Mouse (Mus musculus) kidney, adult 2 months (tissue): ENCODE data around the gene Tsr3. TPM values are rescaled to one million over a fixed set of nuclear protein-coding genes. Genes with fewer than 3 reads are reported as not detected.
"Not testable (repeated sequence)": the region's sequence is repeated elsewhere in the genome, so short reads cannot be mapped to it uniquely, and the experiment has no call there.

Source experiments
- DNase-seq: peaks from one replicate; pipeline ENCODE4 v3.0.0; 2021
- H3K27ac ChIP-seq: fragments of 200-500 bp; 2 replicates; pipeline ENCODE4 v1.5.1; 2012; ENCODE audit warnings: low read depth, low read length, control low read depth, inconsistent platforms; ENCODE audit not compliant: insufficient read depth
- H3K27me3 ChIP-seq: fragments of 200-500 bp; replicated peaks from 2 replicates; pipeline ENCODE4 v1.6.1; 2012; ENCODE audit warnings: mild to moderate bottlenecking, moderate library complexity, low read length, inconsistent platforms; ENCODE audit not compliant: control insufficient read depth, insufficient read depth
- H3K36me3 ChIP-seq: fragments of 200-500 bp; 2 replicates; pipeline ENCODE4 v1.6.1; 2012; ENCODE audit warnings: mild to moderate bottlenecking, moderate library complexity, low read length, inconsistent platforms; ENCODE audit not compliant: control insufficient read depth, insufficient read depth
- H3K4me1 ChIP-seq: fragments of 200-500 bp; 2 replicates; pipeline ENCODE4 v1.6.1; 2011; ENCODE audit warnings: low read length; ENCODE audit not compliant: control insufficient read depth, insufficient read depth
- H3K4me3 ChIP-seq: fragments of 200-500 bp; 2 replicates; pipeline ENCODE4 v1.5.1; 2011; ENCODE audit warnings: mild to moderate bottlenecking, low read depth, low read length, control low read depth; ENCODE audit not compliant: insufficient read depth
- CTCF ChIP-seq: fragments of 200-500 bp; conservative IDR thresholded peaks from 2 replicates; pipeline ENCODE4 v1.5.1; 2011; ENCODE audit warnings: low read depth, mild to moderate bottlenecking, control low read depth, low read length, moderate library complexity, mixed read lengths; ENCODE audit not compliant: insufficient read depth, insufficient read length
- POLR2A ChIP-seq: fragments of 200-500 bp; IDR thresholded peaks from one replicate; pipeline ENCODE4 v1.6.1; 2011; ENCODE audit warnings: low read depth, low read length, control low read depth
- whole genome bisulfite sequencing: fragments of 180-500 bp; shearing (Covaris S2); methylation state at CpG from one replicate; pipeline ENCODE4 v1.1.7; 2018; 5-methylcytosine and 5-hydroxymethylcytosine counted together
- polyA plus RNA-seq: library from polyadenylated mRNA; depleted of rRNA; stranded (reverse); fragments of >200 nt; gene quantifications from 2 replicates; pipeline ENCODE4 v1.2.3, GENCODE M21; 2012

Tsr3 gene
- polyA plus RNA-seq, 1 experiment: 21.6 TPM

DNA sequence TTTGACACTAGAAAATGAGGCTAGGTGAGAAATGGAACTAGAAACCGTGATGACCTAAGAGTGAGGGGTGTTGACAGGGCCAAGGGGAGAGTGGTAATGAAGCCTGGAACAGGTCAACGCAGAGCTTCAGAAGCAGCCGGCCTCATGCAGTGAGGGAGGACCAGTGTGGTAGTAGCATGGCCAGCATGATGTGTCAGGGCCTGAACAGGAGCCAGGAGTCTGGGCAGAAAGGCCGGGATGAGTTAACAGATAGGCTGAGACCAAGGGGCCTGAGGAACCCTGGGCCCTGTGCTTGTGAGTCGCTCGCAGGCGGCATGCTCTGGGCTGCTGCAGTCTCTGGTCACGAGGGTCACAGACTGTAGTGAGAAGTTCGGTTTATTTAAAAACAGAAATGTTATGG is 21.0 kb upstream of the Tsr3 start:
- Histone ChIP-seq H3K4me1 (peaks cover 17% of the 10 kb centered on the region), H3K27ac (no peak overlapping the region), H3K36me3 (0 out of 2 replicates have a peak, but pooled peaks cover 2% of the 10 kb centered on the region), H3K4me3 (no peak overlapping the region), H3K27me3 (no peaks in the 10 kb centered on the region)
- WGBS: 91% methylated on average over 9 of the region's 9 CpGs
- TF ChIP-seq POLR2A (no peak), CTCF (no peak)
- DNase-seq: no peak

DNA sequence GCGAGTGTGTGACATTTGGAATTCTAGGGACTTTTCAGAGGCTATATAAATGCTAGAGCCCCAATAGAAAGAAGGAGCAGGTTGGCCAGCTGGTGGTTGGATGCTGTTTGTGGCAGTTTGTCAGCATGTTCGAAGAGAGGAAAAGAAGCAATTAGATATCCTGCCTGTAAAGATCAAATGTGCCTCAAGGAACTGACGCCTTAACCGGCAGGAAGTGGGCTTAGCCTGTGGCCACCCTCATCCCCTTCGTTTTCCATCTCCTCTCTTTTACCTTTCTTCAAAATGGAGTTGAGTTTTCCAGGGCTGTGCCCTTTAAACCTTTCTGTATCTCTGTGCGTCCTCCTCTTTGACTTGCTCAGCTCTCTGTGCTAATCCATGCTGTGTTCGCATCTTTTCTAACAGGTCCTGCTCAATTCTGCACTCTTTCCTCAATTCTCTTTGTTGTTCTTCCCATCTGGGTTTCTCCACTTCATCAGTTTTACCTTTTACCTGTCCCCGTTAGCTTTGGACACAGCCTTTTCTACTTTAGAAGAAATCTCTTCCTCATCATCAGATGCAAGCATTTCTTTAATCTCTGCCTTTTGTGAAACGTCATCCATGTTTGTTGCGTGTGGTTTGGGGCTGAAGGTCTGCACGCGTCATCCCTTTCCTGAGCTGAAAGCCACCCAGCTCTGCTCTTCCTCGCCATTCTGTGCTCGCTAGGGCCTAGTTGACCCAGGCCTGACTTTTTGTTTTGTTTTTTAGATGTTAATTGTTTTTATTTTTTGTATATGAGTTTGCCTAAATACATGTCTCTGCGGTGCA is 20.3 kb upstream of the Tsr3 start:
- Histone ChIP-seq H3K4me1 (peaks cover 25% of the 10 kb centered on the region), H3K4me3 (no peak overlapping the region), H3K36me3 (0 out of 2 replicates have a peak, but pooled peaks cover 2% of the 10 kb centered on the region), H3K27me3 (no peaks in the 10 kb centered on the region), H3K27ac (no peak overlapping the region)
- WGBS: 93% methylated on average over 15 of the region's 15 CpGs
- DNase-seq: no peak
- TF ChIP-seq CTCF: no peak
- no peak for TF ChIP-seq POLR2A

DNA sequence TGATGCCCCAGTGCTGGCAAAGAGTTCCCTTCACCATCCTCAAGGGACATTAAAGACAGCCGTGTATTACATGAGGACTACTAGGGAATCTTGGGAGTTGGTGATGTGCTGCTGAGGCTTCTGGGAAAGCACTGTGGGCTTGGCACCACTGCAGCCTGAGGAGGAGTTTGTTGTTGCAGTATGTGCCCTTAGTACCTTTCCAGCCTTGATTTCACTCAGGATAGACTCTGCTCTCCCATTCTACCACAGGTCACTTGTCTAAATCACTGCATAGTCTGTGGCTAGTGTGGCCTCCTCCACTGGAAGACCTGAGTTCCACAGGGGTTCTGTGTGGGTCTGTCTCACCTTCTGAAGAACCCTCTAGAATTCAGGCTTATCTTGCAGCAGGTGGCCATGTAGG is 19.2 kb upstream of the Tsr3 start:
- Histone ChIP-seq H3K4me3 (no peak overlapping the region), H3K4me1 (peaks cover 29% of the 10 kb centered on the region), H3K27me3 (no peaks in the 10 kb centered on the region), H3K36me3 (no peaks in the 10 kb centered on the region), H3K27ac (peak overlapping the region; percentile 51; the same call in 1 of the 2 replicates)
- peak; percentile 66 for DNase-seq
- TF ChIP-seq POLR2A: no peak
- no peak for TF ChIP-seq CTCF
- WGBS: 34% methylated on average over 1 of the region's 1 CpGs

DNA sequence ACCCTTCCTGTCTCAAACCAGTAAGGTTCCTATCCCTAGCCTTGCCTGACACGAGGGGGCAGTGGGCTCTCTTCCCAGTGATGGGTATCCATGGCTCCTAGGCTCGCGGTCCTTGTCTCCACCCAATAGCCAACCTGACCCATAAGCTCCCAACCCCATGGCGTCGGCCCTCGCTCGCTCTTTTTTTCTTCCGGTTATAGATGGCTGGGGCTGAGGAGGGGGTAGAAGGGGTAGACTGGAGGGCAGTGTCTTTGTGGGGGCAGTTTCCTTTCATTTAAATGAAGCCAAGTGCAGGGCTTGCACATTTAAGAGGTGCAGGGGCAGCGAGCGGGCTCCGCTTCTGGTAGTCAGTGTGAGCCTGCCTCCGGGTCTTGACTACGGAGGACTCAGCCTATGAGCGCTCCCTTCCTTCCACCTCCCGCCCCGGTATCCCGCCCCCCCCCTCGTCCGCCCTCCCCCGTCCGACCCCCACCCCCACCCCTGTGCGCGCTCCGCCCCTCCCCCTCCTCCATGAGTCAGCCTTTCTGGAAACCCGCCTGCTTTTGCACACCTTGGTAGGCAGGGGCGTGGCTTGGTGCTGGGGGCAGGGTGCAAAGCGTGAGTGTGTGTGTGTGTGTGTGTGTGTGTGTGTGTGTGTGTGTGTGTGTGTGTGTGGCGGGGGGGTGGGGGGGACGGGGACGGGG is 18.0 kb upstream of the Tsr3 start:
- Histone ChIP-seq H3K36me3 (no peaks in the 10 kb centered on the region), H3K27me3 (no peaks in the 10 kb centered on the region), H3K4me1 (peaks cover 29% of the 10 kb centered on the region), H3K27ac (peak overlapping the region; percentile 51), H3K4me3 (peak overlapping the region; percentile 38)
- WGBS: 3% methylated on average over 19 of the region's 30 CpGs
- TF ChIP-seq CTCF: no peak
- DNase-seq: peak; percentile 88

DNA sequence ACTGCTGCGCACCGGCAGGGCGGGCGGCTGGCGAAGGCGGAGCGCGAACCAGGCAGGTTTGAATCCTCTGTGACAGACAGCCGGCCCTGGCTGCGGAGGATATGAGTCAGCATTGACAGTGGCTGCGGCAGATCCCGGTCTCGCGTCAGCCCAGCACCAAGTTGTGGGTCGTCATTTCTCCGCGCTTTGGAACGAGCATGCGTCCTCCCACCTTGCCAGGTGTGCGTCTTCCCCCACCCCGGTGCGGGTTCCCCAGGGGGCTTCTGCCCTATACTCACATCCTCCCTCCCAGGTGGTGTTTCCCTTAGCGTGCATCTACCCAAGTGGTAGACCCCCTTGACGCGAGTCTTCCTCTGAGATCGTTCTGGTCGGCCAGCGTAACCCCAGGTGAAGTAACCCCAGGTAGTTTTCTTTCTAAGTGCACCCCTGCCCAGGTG is 17.4 kb upstream of the Tsr3 start:
- not testable (repeated sequence) for DNase-seq, H3K36me3 ChIP-seq, H3K27me3 ChIP-seq
- 20% methylated on average over 17 of the region's 28 CpGs for WGBS
- Histone ChIP-seq H3K4me1 (peaks cover 33% of the 10 kb centered on the region), H3K27ac (peak overlapping the region; percentile 59; the same call in 1 of the 2 replicates), H3K4me3 (peak overlapping the region; percentile 30)

DNA sequence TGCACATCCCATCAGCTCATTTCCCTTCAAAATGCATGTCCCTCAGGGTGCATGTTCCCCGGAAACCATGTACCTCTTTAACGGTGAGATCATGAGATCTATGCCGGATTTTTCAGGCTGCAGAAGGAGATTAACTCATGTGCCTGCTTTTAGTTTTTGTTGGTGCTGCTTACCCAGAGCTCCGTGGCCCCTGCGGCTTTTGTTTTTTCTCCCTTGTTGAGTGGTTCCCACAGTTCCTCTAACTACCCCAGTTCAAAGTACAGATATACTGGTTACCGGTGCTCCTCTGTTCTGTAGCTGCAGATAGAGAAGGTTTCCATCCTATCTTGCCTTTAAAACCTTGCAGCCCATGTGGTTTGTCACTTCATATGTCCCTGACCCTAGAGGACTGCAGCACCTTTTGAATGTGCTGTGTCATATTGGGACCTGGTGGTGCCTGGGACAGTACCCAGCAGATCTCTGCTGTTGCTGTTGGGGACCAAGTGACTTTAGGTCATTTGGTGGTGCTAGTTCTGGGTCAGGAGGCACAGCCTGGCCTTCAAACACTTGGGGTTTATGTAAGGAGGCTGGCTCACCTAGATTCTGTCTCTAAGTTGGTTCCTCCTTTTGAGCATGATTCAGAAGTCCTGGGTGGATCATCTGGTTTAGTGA is 16.9 kb upstream of the Tsr3 start:
- peak; percentile 36 for DNase-seq
- peaks cover 37% of the 10 kb centered on the region for H3K4me1 ChIP-seq
- no peaks in the 10 kb centered on the region for H3K36me3 ChIP-seq
- H3K27ac ChIP-seq: peak overlapping the region; percentile 59
- no peaks in the 10 kb centered on the region for H3K27me3 ChIP-seq
- TF ChIP-seq POLR2A (no peak), CTCF (no peak)
- H3K4me3 ChIP-seq: peak overlapping the region; percentile 30
- WGBS: 27% methylated on average over 6 of the region's 6 CpGs

DNA sequence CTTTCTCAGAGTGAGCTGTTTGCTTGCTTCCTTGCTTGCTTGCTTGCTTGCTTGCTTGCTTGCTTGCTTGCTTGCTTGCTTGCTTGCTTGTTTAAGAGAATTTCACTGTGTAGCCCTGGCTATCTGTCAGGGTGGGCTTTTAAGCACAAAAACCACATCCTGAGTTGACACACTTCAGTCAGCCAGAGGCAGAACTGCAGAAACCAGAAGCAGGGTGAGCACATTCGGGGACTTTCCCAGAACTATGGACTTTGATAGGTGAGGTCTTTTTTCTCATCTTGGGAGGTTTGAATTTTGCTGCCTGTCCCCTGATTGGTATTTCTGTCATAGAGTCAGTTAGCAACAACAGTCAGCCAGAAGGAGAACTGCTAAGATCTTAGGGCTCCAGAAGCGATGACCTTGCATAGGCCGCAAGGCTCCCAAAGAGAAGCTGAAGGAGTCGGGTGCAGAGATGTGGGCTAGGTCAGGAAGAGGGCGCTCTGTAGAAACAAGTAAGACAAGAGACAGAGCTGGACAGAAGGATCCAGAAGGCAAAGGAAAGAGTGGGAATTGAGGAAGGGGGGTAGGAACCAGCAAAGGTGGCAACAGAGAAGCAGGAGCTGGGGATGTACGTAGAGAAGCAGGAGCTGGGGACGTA is 15.3 kb upstream of the Tsr3 start:
- 64% methylated on average over 7 of the region's 7 CpGs for WGBS
- Histone ChIP-seq H3K36me3 (no peaks in the 10 kb centered on the region), H3K27me3 (no peaks in the 10 kb centered on the region), H3K4me1 (peaks cover 37% of the 10 kb centered on the region), H3K4me3 (no peak overlapping the region), H3K27ac (no peak overlapping the region; the same call in 1 of the 2 replicates)
- TF ChIP-seq CTCF (no peak), POLR2A (no peak)
- DNase-seq: peak; percentile 39
